Mouse (Mus musculus): ENCODE data around the gene Cyp4a32. TPM values are rescaled to one million over a fixed set of nuclear protein-coding genes. Genes with fewer than 3 reads are reported as not detected.

The Cyp4a32 gene
- polyA plus RNA-seq (2015; fragmentation: Nextera tagmentation; extraction: Ambion mirVana) = 0.47 and 0.65 TPM in 2 replicates

GRCm38 (mm10) chr4:115600611-115601010 lies at the start of gene Cyp4a32:
TSS of gene Cyp4a32 (plus strand) at chr4:115600969.

GRCm38 (mm10) chr4:115563401-115563800 lies 37.4 kb upstream of the Cyp4a32 start, which contains the start of gene Cyp4a31:
TSS of gene Cyp4a31 (plus strand) at chr4:115563649.

GRCm38 (mm10) chr4:115647580-115647979 lies 46.8 kb downstream of the Cyp4a32 start, which contains the start of gene Cyp4b1:
TSS of gene Cyp4b1 (minus strand) at chr4:115647723.

Other genes with a start within 250 kb of the Cyp4a32 start
- not detected in 2 replicates for gene Cyp4a12b, start 189.3 kb upstream of the Cyp4a32 start, polyA plus RNA-seq (2015; fragmentation: Nextera tagmentation; extraction: Ambion mirVana)
- not detected in 2 replicates for gene Cyp4a30b, start 148.4 kb upstream of the Cyp4a32 start, polyA plus RNA-seq (2015; fragmentation: Nextera tagmentation; extraction: Ambion mirVana)
- 21.7 and 28.3 TPM in 2 replicates for gene Cyp4a14, start 104.8 kb upstream of the Cyp4a32 start, polyA plus RNA-seq (2015; fragmentation: Nextera tagmentation; extraction: Ambion mirVana)
- 12.4 and 16.5 TPM in 2 replicates for gene Cyp4a10, start 82.7 kb upstream of the Cyp4a32 start, polyA plus RNA-seq (2015; fragmentation: Nextera tagmentation; extraction: Ambion mirVana)
- gene Cyp4a31, start 37.3 kb upstream of the Cyp4a32 start, polyA plus RNA-seq (2015; fragmentation: Nextera tagmentation; extraction: Ambion mirVana) = 2.7 and 4.9 TPM in 2 replicates
- gene Cyp4b1, start 46.8 kb downstream of the Cyp4a32 start, polyA plus RNA-seq (2015; fragmentation: Nextera tagmentation; extraction: Ambion mirVana) = 25.5 and 38.0 TPM in 2 replicates
- gene Efcab14, start 136.8 kb downstream of the Cyp4a32 start, polyA plus RNA-seq (2015; fragmentation: Nextera tagmentation; extraction: Ambion mirVana) = 26.2 and 44.1 TPM in 2 replicates
- gene Tex38, start 180.0 kb downstream of the Cyp4a32 start, polyA plus RNA-seq (2015; fragmentation: Nextera tagmentation; extraction: Ambion mirVana) = 0.27 and 1.9 TPM in 2 replicates
- 62.3 and 94.2 TPM in 2 replicates for gene Atpaf1, start 183.8 kb downstream of the Cyp4a32 start, polyA plus RNA-seq (2015; fragmentation: Nextera tagmentation; extraction: Ambion mirVana)
- gene Mob3c, start 227.1 kb downstream of the Cyp4a32 start, polyA plus RNA-seq (2015; fragmentation: Nextera tagmentation; extraction: Ambion mirVana) = 8.8 and 16.6 TPM in 2 replicates
- 24.8 and 37.4 TPM in 2 replicates for gene Mknk1, start 238.2 kb downstream of the Cyp4a32 start, polyA plus RNA-seq (2015; fragmentation: Nextera tagmentation; extraction: Ambion mirVana)